Mouse (Mus musculus) liver, postnatal 0 days (tissue): ENCODE results near the gene Rabgap1l. TPM values are rescaled to one million over a fixed set of nuclear protein-coding genes. Genes with fewer than 3 reads are reported as not detected.

Source experiments
- ATAC-seq: fragments of 200-750 bp; cut with Nextera tagmentation; 2 replicates; pipeline ENCODE4 v1.8.0; 2017; ENCODE audit warnings: mild to moderate bottlenecking, moderate library complexity
- DNase-seq: peaks from one replicate; pipeline ENCODE4 v3.0.0-alpha.2; 2016
- H3K27ac ChIP-seq: fragments of 300-500 bp; sonication (generic); 2 replicates; pipeline ENCODE4 v1.5.1; 2014; ENCODE audit warnings: antibody characterized with exemption, moderate library complexity, mild to moderate bottlenecking, low read depth
- H3K27me3 ChIP-seq: fragments of 300-500 bp; sonication (generic); 2 replicates; pipeline ENCODE4 v1.6.1; 2014; ENCODE audit warnings: low read length, control low read depth, mixed read lengths; ENCODE audit not compliant: insufficient read depth
- H3K36me3 ChIP-seq: fragments of 300-500 bp; sonication (generic); replicated peaks from 2 replicates; pipeline ENCODE4 v1.6.1; 2014; ENCODE audit warnings: mild to moderate bottlenecking, control low read depth, low read length, moderate library complexity, mixed read lengths; ENCODE audit not compliant: insufficient read depth
- H3K4me1 ChIP-seq: fragments of 300-500 bp; sonication (generic); 2 replicates; pipeline ENCODE4 v1.6.1; 2014; ENCODE audit warnings: antibody characterized with exemption, mild to moderate bottlenecking, control low read depth; ENCODE audit not compliant: insufficient read depth
- H3K4me2 ChIP-seq: fragments of 300-500 bp; sonication (generic); 2 replicates; pipeline ENCODE4 v1.6.1; 2014; ENCODE audit warnings: low read depth, mild to moderate bottlenecking, low read length, moderate library complexity, mixed read lengths
- H3K4me3 ChIP-seq: fragments of 300-500 bp; sonication (generic); 2 replicates; pipeline ENCODE4 v1.5.1; 2014; ENCODE audit warnings: low read depth, low read length
- H3K9ac ChIP-seq: fragments of 300-500 bp; sonication (generic); replicated peaks from 2 replicates; pipeline ENCODE4 v1.6.1; 2014; ENCODE audit warnings: mild to moderate bottlenecking, moderate library complexity
- H3K9me3 ChIP-seq: fragments of 300-500 bp; sonication (generic); 2 replicates; pipeline ENCODE4 v1.6.1; 2016; ENCODE audit warnings: mild to moderate bottlenecking, control low read depth, low read length, mixed read lengths
- CTCF ChIP-seq: sonication (generic); IDR thresholded peaks from 2 replicates; pipeline ENCODE4 v1.5.1; 2016; ENCODE audit warnings: antibody characterized with exemption, low read depth
- EP300 ChIP-seq: IDR thresholded peaks from 2 replicates; pipeline ENCODE4 v1.6.1; 2016; ENCODE audit warnings: antibody characterized with exemption, low read depth, mild to moderate bottlenecking
- WGBS: fragments of 180-500 bp; shearing (Covaris S2); extraction: QIAGEN DNeasy Blood & Tissue Kit; methylation state at CpG from one replicate; pipeline ENCODE4 v1.1.7; 2014; ENCODE audit not compliant: insufficient replicate concordance; 5-methylcytosine and 5-hydroxymethylcytosine counted together
- polyA plus RNA-seq: library from polyadenylated mRNA; unstranded; fragments of >200 nt; fragmentation: Nextera tagmentation; extraction: Ambion mirVana; gene quantifications from 2 replicates; pipeline ENCODE4 v1.2.1, GENCODE M21; 2015

Rabgap1l gene
- polyA plus RNA-seq, 1 experiment from 2014 or later, result 21.6 TPM

DNA sequence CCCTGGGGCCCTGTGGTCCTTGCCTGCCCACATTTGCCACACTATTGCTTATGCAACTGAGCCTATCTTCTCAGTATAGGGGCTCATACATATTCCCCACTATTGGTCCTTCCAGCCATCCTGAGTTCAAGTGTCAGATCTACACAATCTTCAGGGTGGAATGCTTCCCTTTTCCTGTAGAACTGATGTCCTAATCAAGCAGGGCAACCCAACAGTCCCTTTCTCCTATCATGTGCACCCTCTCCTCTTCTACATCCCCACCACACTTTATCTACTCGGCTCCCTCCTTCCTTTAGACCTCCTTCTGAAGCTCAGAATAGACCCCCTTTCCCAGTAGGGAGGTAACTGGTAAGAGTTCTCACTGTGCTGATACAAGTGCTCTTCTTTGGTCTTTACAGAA is 490.7 kb downstream of the Rabgap1l start:
- DNase-seq (no peak), ATAC-seq (no peak)
- no peak overlapping the region for H3K9ac ChIP-seq
- peaks cover 14% of the 10 kb centered on the region for H3K4me1 ChIP-seq
- H3K4me3 ChIP-seq, result no peak overlapping the region
- TF ChIP-seq CTCF (no peak), EP300 (peak; percentile 24; the same call in 1 of the 2 replicates)
- H3K9me3 ChIP-seq, result no peaks in the 10 kb centered on the region
- WGBS, result 44% methylated on average over 1 of the region's 1 CpGs
- H3K27ac ChIP-seq, result peak overlapping the region; percentile 11; the same call in 1 of the 2 replicates
- no peaks in the 10 kb centered on the region for H3K27me3 ChIP-seq
- no peaks in the 10 kb centered on the region for H3K36me3 ChIP-seq
- no peak overlapping the region for H3K4me2 ChIP-seq

DNA sequence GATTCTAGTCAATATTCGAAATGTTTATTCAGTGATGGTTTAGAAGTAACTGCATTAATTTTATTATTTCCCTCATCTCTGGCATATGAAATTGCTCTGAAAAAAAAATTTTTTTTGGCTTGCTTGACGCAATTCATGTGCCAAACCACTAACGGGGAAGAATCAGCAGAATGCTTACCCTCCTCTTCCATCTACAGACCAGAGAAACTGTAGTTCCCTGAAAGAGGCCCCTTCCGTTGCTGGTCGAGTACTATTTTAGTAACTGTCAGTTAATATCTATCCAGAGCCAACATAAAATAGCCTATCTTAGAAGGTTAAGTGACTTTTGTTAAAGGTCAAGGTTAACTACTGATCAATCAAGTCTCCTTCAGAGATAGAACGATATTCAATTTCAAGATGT is 491.9 kb downstream of the Rabgap1l start:
- no peaks in the 10 kb centered on the region for H3K27me3 ChIP-seq
- peaks cover 10% of the 10 kb centered on the region for H3K4me1 ChIP-seq
- no peak overlapping the region for H3K4me3 ChIP-seq
- H3K27ac ChIP-seq, result no peak overlapping the region
- H3K4me2 ChIP-seq, result peak overlapping the region; percentile 26; the same call in 1 of the 2 replicates
- no peaks in the 10 kb centered on the region for H3K36me3 ChIP-seq
- H3K9me3 ChIP-seq, result no peaks in the 10 kb centered on the region
- no peak for ATAC-seq
- TF ChIP-seq EP300 (no peak), CTCF (no peak)
- 27% methylated on average over 6 of the region's 6 CpGs for WGBS
- no peak overlapping the region for H3K9ac ChIP-seq
- no peak for DNase-seq

DNA sequence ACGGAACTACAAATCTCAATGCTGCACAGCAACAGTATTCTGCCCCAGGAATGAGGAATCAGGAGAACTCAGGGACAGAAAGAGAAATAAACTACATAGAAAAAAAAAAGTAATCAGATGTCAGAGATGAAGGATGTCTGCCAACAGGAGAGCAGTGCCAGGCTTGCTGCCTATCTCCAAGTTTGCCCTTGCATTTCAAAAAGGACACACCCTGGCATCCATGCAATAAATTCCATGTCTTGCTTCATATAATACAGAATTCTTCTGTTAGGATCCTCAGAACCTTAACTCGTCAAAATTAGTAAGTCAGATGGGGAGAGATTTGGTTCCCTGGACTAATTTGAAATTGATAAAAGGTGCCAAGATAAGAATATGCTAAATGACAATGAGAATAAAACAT is 492.3 kb downstream of the Rabgap1l start:
- H3K36me3 ChIP-seq, result no peaks in the 10 kb centered on the region
- no peaks in the 10 kb centered on the region for H3K27me3 ChIP-seq
- no peak for TF ChIP-seq EP300
- no peak for TF ChIP-seq CTCF
- ATAC-seq, result no peak
- WGBS, result 44% methylated on average over 2 of the region's 2 CpGs
- no peak overlapping the region for H3K9ac ChIP-seq
- peaks cover 10% of the 10 kb centered on the region for H3K4me1 ChIP-seq
- DNase-seq, result no peak
- H3K4me3 ChIP-seq, result no peak overlapping the region
- H3K27ac ChIP-seq, result no peak overlapping the region
- no peak overlapping the region for H3K4me2 ChIP-seq
- no peaks in the 10 kb centered on the region for H3K9me3 ChIP-seq

DNA sequence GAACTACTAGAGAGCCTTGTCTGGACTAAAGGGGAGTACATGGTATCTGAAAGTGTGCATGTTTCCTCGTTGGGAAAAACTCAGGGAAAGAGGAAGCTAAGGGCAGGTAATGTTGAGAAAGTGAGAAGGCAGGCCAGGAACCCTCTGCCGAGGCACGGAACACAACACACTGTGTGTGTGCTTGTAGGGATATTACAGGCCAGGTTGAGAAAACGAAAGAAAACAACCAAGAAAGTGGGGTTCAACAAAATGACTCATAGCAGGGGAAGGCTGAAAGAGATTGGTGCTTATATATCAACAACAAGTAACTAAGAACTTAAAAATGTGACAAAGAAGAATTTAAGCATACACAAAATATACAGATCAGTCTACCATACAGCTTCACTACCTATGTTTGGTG is 493.0 kb downstream of the Rabgap1l start:
- no peak overlapping the region for H3K4me2 ChIP-seq
- TF ChIP-seq CTCF (no peak), EP300 (no peak)
- WGBS, result 47% methylated on average over 4 of the region's 4 CpGs

DNA sequence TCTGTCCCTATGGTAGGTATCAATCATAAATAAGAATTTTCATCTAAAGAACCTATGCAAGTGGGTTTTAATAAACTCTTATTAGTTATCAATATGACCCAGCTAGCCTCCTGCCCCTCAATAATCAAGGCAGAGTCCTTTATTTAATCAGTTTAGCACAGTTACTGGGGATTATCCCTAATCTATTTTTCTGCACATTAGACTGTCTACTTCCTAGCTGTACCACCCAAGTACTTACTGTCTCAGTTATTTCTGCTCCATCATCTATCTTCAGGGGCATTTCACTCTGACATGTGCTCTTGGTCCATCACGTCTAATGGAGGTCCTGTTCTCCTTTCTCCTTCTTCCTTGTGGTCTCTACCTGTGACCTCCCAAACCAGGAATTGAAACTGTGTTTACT is 494.1 kb downstream of the Rabgap1l start:
- Histone ChIP-seq H3K9me3 (no peaks in the 10 kb centered on the region), H3K4me2 (no peak overlapping the region), H3K9ac (no peak overlapping the region), H3K4me1 (peaks cover 10% of the 10 kb centered on the region), H3K36me3 (no peaks in the 10 kb centered on the region), H3K4me3 (no peak overlapping the region), H3K27ac (no peak overlapping the region), H3K27me3 (no peaks in the 10 kb centered on the region)
- TF ChIP-seq CTCF, result no peak
- TF ChIP-seq EP300, result peak; percentile 67
- no peak for DNase-seq
- WGBS, result 59% methylated on average over 1 of the region's 1 CpGs
- ATAC-seq, result no peak

More for the DNA sequence above, 493.0 kb downstream of the Rabgap1l start:
- Histone ChIP-seq H3K4me1 (peaks cover 10% of the 10 kb centered on the region), H3K4me3 (no peak overlapping the region), H3K27me3 (no peaks in the 10 kb centered on the region), H3K9me3 (no peaks in the 10 kb centered on the region), H3K36me3 (no peaks in the 10 kb centered on the region), H3K9ac (no peak overlapping the region), H3K27ac (no peak overlapping the region)
- DNase-seq (no peak), ATAC-seq (no peak)

DNA sequence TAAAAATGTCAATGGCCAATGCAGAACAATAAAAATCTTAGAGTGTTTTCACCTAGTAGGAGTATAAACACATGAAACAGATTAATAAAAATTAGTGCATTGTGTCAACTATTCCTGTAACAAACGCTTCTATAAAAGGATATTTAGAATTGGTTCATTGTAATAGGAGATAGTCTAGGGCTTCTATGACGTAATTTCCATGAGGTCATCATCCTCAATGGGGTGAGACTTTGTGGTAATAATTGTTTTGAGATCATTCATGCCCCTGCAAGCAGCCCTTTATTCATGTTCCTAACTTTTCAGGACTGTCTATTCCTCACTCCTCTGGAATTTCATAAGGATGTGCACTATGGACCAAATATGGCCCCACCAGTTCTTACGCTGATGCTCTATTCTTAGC is 495.3 kb downstream of the Rabgap1l start:
- no peaks in the 10 kb centered on the region for H3K27me3 ChIP-seq
- H3K9ac ChIP-seq, result no peak overlapping the region
- H3K4me3 ChIP-seq, result no peak overlapping the region
- H3K4me2 ChIP-seq, result no peak overlapping the region
- ATAC-seq (no peak), DNase-seq (no peak)
- peaks cover 10% of the 10 kb centered on the region for H3K4me1 ChIP-seq
- H3K36me3 ChIP-seq, result no peaks in the 10 kb centered on the region
- H3K9me3 ChIP-seq, result no peaks in the 10 kb centered on the region
- H3K27ac ChIP-seq, result no peak overlapping the region
- 82% methylated on average over 3 of the region's 3 CpGs for WGBS
- no peak for TF ChIP-seq CTCF
- TF ChIP-seq EP300, result no peak

DNA sequence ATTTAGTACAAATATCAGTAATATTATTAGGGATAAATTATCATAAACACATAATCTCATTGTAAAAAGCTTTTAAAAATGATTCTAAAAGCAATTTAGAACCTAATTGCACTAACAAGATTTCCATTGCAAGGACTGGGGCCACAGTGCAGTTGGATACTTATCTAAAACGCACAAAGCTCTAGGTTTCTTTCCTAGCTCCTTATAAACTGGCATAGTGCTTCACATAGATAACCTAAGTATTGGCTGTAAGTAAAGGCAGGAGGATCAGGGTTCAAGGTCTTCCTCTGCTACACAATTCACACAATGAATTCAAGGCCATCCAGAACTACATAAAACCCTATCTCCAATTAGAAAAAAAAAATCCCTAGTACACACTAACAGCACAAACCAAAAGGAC is 497.7 kb downstream of the Rabgap1l start:
- ATAC-seq (no peak), DNase-seq (no peak)
- H3K9me3 ChIP-seq, result no peaks in the 10 kb centered on the region
- no peaks in the 10 kb centered on the region for H3K36me3 ChIP-seq
- no peak overlapping the region for H3K4me3 ChIP-seq
- no peak overlapping the region for H3K9ac ChIP-seq
- 0 out of 2 replicates have a peak, but pooled peaks cover 3% of the 10 kb centered on the region for H3K4me1 ChIP-seq
- 49% methylated on average over 1 of the region's 1 CpGs for WGBS
- no peaks in the 10 kb centered on the region for H3K27me3 ChIP-seq
- H3K4me2 ChIP-seq, result no peak overlapping the region
- no peak overlapping the region for H3K27ac ChIP-seq
- TF ChIP-seq EP300 (no peak), CTCF (no peak)
